Mouse (Mus musculus): ENCODE data around the gene Camk2d. TPM values are rescaled to one million over a fixed set of nuclear protein-coding genes. Genes with fewer than 3 reads are reported as not detected.

Gene Camk2d
- polyA plus RNA-seq, 1 experiment from 2014 or later: 125 TPM

- ATAC-seq (ENCODE audit: insufficient number of reproducible peaks, low FRiP score): no peak
- no peak overlapping the region for H3K4me3 ChIP-seq
- WGBS: 68% methylated on average over 3 of the region's 3 CpGs
- peak overlapping the region; percentile 45; the same call in 1 of the 2 replicates for H3K9ac ChIP-seq
- H3K36me3 ChIP-seq: no peaks in the 10 kb centered on the region
- H3K4me1 ChIP-seq (replicated peaks): peaks cover 35% of the 10 kb centered on the region
- H3K27ac ChIP-seq (ENCODE audit: poor library complexity, severe bottlenecking): peak overlapping the region; percentile 22
- H3K9me3 ChIP-seq (replicated peaks): no peaks in the 10 kb centered on the region
- no peak overlapping the region for H3K4me2 ChIP-seq
- H3K27me3 ChIP-seq (replicated peaks): no peaks in the 10 kb centered on the region
Observed at GRCm38 (mm10) chr3:126744432-126745133, 148.5 kb downstream of the Camk2d start.

GRCm38 (mm10) chr3:126746148-126746803, 150.2 kb downstream of the Camk2d start:
- H3K27ac ChIP-seq (ENCODE audit: poor library complexity, severe bottlenecking): peak overlapping the region; percentile 90
- peaks cover 41% of the 10 kb centered on the region for H3K4me1 ChIP-seq (replicated peaks)
- H3K9me3 ChIP-seq (replicated peaks): no peaks in the 10 kb centered on the region
- H3K36me3 ChIP-seq: no peaks in the 10 kb centered on the region
- peak overlapping the region; percentile 50 for H3K4me2 ChIP-seq
- peak overlapping the region; percentile 61; the same call in 1 of the 2 replicates for H3K9ac ChIP-seq
- H3K4me3 ChIP-seq: no peak overlapping the region
- peak; percentile 89 for ATAC-seq (ENCODE audit: insufficient number of reproducible peaks, low FRiP score)
- no peaks in the 10 kb centered on the region for H3K27me3 ChIP-seq (replicated peaks)
- 40% methylated on average over 11 of the region's 11 CpGs for WGBS

GRCm38 (mm10) chr3:126747628-126748027, 151.5 kb downstream of the Camk2d start:
- Histone ChIP-seq H3K4me2 (no peak overlapping the region), H3K9me3 (replicated peaks) (no peaks in the 10 kb centered on the region), H3K9ac (no peak overlapping the region), H3K4me3 (no peak overlapping the region), H3K27me3 (replicated peaks) (no peaks in the 10 kb centered on the region), H3K36me3 (no peaks in the 10 kb centered on the region), H3K27ac (ENCODE audit: poor library complexity, severe bottlenecking) (no peak overlapping the region), H3K4me1 (replicated peaks) (peaks cover 47% of the 10 kb centered on the region)
- ATAC-seq (ENCODE audit: insufficient number of reproducible peaks, low FRiP score): no peak
- WGBS: 60% methylated on average over 3 of the region's 3 CpGs

- H3K4me2 ChIP-seq: no peak overlapping the region
- 78% methylated on average over 7 of the region's 7 CpGs for WGBS
- peaks cover 42% of the 10 kb centered on the region for H3K4me1 ChIP-seq (replicated peaks)
- no peak overlapping the region; the same call in 1 of the 2 replicates for H3K27ac ChIP-seq (ENCODE audit: poor library complexity, severe bottlenecking)
- H3K27me3 ChIP-seq (replicated peaks): no peaks in the 10 kb centered on the region
- no peak for ATAC-seq (ENCODE audit: insufficient number of reproducible peaks, low FRiP score)
- no peak overlapping the region for H3K4me3 ChIP-seq
- no peaks in the 10 kb centered on the region for H3K9me3 ChIP-seq (replicated peaks)
- no peaks in the 10 kb centered on the region for H3K36me3 ChIP-seq
- no peak overlapping the region for H3K9ac ChIP-seq
Observed at GRCm38 (mm10) chr3:126751377-126752098, 155.4 kb downstream of the Camk2d start.

DNA sequence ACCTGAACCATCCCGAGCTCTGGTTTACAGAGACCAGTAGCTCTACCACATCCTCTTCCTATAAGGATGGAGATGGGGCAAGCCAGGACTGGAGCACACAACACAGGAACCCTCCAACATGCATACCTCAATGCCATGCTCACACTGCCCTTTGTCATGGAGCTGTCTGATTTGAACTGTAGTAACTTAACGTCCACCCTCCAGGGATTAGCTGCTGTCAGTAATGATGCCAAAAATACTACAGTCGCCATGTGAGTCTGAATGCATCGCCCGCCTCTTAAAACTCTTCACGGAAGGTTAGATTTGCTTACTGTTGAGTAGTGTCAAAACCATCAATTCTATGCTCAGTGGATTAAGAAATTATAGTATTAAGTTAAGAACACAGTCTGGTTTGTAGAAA, 156.9 kb downstream of the Camk2d start:
- ATAC-seq (ENCODE audit: insufficient number of reproducible peaks, low FRiP score): no peak
- peak overlapping the region; percentile 59; the same call in 1 of the 2 replicates for H3K27ac ChIP-seq (ENCODE audit: poor library complexity, severe bottlenecking)
- H3K9me3 ChIP-seq (replicated peaks): no peaks in the 10 kb centered on the region
- no peaks in the 10 kb centered on the region for H3K36me3 ChIP-seq
- no peak overlapping the region for H3K4me3 ChIP-seq
- peaks cover 33% of the 10 kb centered on the region for H3K4me1 ChIP-seq (replicated peaks)
- H3K27me3 ChIP-seq (replicated peaks): no peaks in the 10 kb centered on the region
- no peak overlapping the region for H3K4me2 ChIP-seq
- H3K9ac ChIP-seq: no peak overlapping the region
- WGBS: 53% methylated on average over 6 of the region's 6 CpGs

DNA sequence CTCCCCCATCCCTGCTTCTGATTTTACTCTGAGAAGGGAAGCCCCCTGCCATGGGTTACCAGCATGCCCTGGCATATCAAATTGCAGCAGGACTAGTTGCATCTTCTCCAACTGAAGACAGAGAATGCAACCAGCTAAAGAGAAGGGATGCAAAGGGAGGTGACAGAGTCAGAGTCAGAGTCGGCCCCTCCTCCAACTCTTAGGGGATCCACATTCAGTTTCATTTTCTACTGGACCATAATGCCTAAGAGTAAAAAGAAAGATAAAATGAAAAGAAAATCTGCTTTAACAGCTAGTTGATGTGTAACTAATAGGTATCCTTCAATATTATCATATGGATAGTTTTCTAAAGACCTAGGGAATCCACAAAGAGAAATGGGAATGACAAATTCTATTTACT, 162.3 kb downstream of the Camk2d start:
- no peaks in the 10 kb centered on the region for H3K36me3 ChIP-seq
- H3K4me2 ChIP-seq: no peak overlapping the region
- H3K27me3 ChIP-seq (replicated peaks): no peaks in the 10 kb centered on the region
- no peak overlapping the region for H3K9ac ChIP-seq
- H3K9me3 ChIP-seq (replicated peaks): no peaks in the 10 kb centered on the region
- WGBS: 82% methylated on average over 1 of the region's 1 CpGs
- no peak overlapping the region for H3K4me3 ChIP-seq
- ATAC-seq (ENCODE audit: insufficient number of reproducible peaks, low FRiP score): no peak
- H3K4me1 ChIP-seq (replicated peaks): peaks cover 10% of the 10 kb centered on the region
- H3K27ac ChIP-seq (ENCODE audit: poor library complexity, severe bottlenecking): no peak overlapping the region

DNA sequence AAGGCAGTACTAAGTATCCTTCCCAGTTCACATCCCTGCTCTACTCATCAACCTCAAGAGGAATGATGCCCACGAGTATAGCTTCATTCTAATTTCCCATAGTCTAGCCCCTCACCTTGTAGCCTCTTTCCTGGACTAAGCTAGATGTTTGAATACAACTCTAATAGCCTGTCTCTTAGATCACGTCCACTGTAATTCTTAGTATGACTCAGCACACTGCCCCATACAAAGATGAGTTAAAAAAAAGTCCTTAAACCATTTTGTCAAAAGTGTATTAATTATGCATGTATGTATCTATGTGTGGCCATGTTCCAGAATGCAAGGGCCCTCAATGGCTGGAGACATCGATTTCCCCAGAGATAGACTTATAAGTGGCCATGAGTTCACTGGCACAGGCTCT, 164.5 kb downstream of the Camk2d start:
- ATAC-seq (ENCODE audit: insufficient number of reproducible peaks, low FRiP score): no peak
- Histone ChIP-seq H3K4me3 (no peak overlapping the region), H3K27me3 (replicated peaks) (no peaks in the 10 kb centered on the region), H3K4me2 (no peak overlapping the region), H3K36me3 (no peaks in the 10 kb centered on the region), H3K9me3 (replicated peaks) (no peaks in the 10 kb centered on the region), H3K27ac (ENCODE audit: poor library complexity, severe bottlenecking) (no peak overlapping the region), H3K9ac (no peak overlapping the region), H3K4me1 (replicated peaks) (peaks cover 7% of the 10 kb centered on the region)
- WGBS: 77% methylated on average over 3 of the region's 3 CpGs

DNA sequence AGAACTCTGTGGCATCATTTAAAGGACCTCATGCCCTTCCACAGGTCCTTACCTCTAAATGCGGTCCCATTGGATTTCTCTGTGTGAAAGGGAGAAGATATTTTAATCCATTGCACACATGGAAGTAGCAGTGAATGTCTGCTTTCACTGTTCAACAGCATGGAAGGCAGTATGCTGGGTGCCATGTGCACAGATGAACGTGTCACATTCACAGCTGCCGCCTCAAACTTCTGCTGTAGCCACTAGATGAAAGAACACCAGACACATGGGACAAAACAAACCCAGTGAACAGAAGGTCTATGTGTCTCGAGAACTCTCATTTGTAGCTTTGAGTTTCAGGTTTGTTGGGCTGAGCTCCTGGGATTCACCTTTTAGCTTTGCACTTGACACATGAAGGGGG, 168.6 kb downstream of the Camk2d start:
- peaks cover 10% of the 10 kb centered on the region for H3K4me1 ChIP-seq (replicated peaks)
- H3K9me3 ChIP-seq (replicated peaks): no peaks in the 10 kb centered on the region
- H3K27ac ChIP-seq (ENCODE audit: poor library complexity, severe bottlenecking): no peak overlapping the region
- no peak overlapping the region for H3K9ac ChIP-seq
- 83% methylated on average over 4 of the region's 4 CpGs for WGBS
- no peaks in the 10 kb centered on the region; the same call in 1 of the 2 replicates for H3K36me3 ChIP-seq
- H3K4me3 ChIP-seq: no peak overlapping the region
- H3K27me3 ChIP-seq (replicated peaks): no peaks in the 10 kb centered on the region
- H3K4me2 ChIP-seq: no peak overlapping the region
- no peak for ATAC-seq (ENCODE audit: insufficient number of reproducible peaks, low FRiP score)

DNA sequence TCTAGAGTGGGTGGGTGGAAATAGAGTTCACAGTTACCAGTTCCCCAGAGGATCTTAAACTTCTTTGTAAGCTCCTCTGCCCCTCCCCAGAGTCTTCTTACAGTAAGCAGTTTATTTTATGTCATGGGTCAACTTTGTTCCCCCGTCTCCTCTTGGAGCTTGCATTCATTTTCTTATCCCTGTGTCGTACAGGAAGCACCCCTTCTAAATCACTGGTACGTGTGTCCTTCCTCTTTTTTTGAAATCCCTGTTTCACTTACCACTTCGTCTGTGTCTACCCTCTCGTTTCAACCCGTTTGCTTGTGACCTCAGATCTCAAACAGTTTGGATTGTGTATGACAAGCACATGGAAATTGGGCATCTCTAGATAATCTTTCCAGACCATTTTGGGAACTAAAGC, 174.0 kb downstream of the Camk2d start:
- no peak overlapping the region for H3K4me2 ChIP-seq
- no peak overlapping the region for H3K4me3 ChIP-seq
- H3K9ac ChIP-seq: no peak overlapping the region
- H3K4me1 ChIP-seq (replicated peaks): peaks cover 8% of the 10 kb centered on the region
- WGBS: 56% methylated on average over 6 of the region's 6 CpGs
- H3K36me3 ChIP-seq: no peaks in the 10 kb centered on the region; the same call in 1 of the 2 replicates
- H3K9me3 ChIP-seq (replicated peaks): no peaks in the 10 kb centered on the region
- peak overlapping the region; percentile 51; the same call in 1 of the 2 replicates for H3K27ac ChIP-seq (ENCODE audit: poor library complexity, severe bottlenecking)
- ATAC-seq (ENCODE audit: insufficient number of reproducible peaks, low FRiP score): no peak
- no peaks in the 10 kb centered on the region for H3K27me3 ChIP-seq (replicated peaks)

GRCm38 (mm10) chr3:126771032-126771431, 174.9 kb downstream of the Camk2d start:
- Histone ChIP-seq H3K4me2 (no peak overlapping the region), H3K36me3 (peaks cover 1% of the 10 kb centered on the region; the same call in 1 of the 2 replicates), H3K27ac (ENCODE audit: poor library complexity, severe bottlenecking) (0 out of 2 replicates have a peak overlapping the region, but pooled peaks have one; percentile 8), H3K4me3 (no peak overlapping the region), H3K9me3 (replicated peaks) (no peaks in the 10 kb centered on the region), H3K9ac (no peak overlapping the region), H3K27me3 (replicated peaks) (no peaks in the 10 kb centered on the region), H3K4me1 (replicated peaks) (peaks cover 8% of the 10 kb centered on the region)
- ATAC-seq (ENCODE audit: insufficient number of reproducible peaks, low FRiP score): no peak
- WGBS: 82% methylated on average over 8 of the region's 8 CpGs

DNA sequence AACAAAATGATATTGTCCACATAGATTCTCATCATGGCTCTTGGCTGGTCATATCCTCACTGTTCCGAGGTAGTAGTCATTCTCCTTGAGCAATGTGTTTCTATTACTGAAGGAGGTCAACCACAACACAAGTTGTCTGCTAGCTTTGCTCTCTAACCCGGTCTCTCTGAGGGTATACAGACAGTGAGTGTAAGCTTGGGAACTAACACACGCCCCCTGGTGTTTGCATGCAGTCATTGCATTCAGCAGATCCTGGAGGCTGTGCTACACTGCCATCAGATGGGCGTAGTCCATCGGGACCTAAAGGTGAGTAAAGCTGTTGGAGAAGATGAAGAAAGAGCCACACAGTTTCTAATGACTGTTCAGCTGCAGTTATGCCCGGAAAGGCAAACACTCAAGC, 175.4 kb downstream of the Camk2d start:
- Histone ChIP-seq H3K27ac (ENCODE audit: poor library complexity, severe bottlenecking) (no peak overlapping the region), H3K9ac (no peak overlapping the region), H3K36me3 (peaks cover 6% of the 10 kb centered on the region; the same call in 1 of the 2 replicates), H3K4me1 (replicated peaks) (peaks cover 8% of the 10 kb centered on the region), H3K4me3 (no peak overlapping the region), H3K4me2 (no peak overlapping the region), H3K27me3 (replicated peaks) (no peaks in the 10 kb centered on the region), H3K9me3 (replicated peaks) (no peaks in the 10 kb centered on the region)
- ATAC-seq (ENCODE audit: insufficient number of reproducible peaks, low FRiP score): peak; percentile 76; the same call in 1 of the 2 replicates
- 29% methylated on average over 6 of the region's 6 CpGs for WGBS

Data from heart, embryonic 12.5 days (tissue).